Mouse (Mus musculus) heart, embryonic 14.5 days (tissue): ENCODE results near the gene Cep170. TPM values are rescaled to one million over a fixed set of nuclear protein-coding genes. Genes with fewer than 3 reads are reported as not detected.

Experiments
- ATAC-seq: fragments of 200-750 bp; cut with Nextera tagmentation; 2 replicates; pipeline ENCODE4 v1.8.0; 2017; ENCODE audit warnings: low read depth, moderate TSS enrichment; ENCODE audit not compliant: insufficient number of reproducible peaks, insufficient read depth, low FRiP score
- H3K27ac ChIP-seq, 2 experiments: fragments of 200-500 bp in 1 of 2; fragments of 300-500 bp in 1 of 2; sonication (generic) in 1 of 2; replicated peaks in 1 of 2; 2 replicates each; pipeline ENCODE4 v1.5.1; 2012 to 2014; ENCODE audit warnings: low read depth in 2 of 2, low read length in 2 of 2, control low read depth in 1 of 2, mild to moderate bottlenecking in 1 of 2, mixed read lengths in 1 of 2; ENCODE audit not compliant: control insufficient read depth in 1 of 2, insufficient read depth in 1 of 2
- H3K27me3 ChIP-seq: fragments of 300-500 bp; sonication (generic); 2 replicates; pipeline ENCODE4 v1.6.1; 2014; ENCODE audit warnings: mild to moderate bottlenecking, low read length, control low read depth; ENCODE audit not compliant: control insufficient read depth, insufficient read depth
- H3K36me3 ChIP-seq: fragments of 300-500 bp; sonication (generic); 2 replicates; pipeline ENCODE4 v1.6.1; 2014; ENCODE audit warnings: mild to moderate bottlenecking, control low read depth, low read length, mixed read lengths; ENCODE audit not compliant: control insufficient read depth, insufficient read depth
- H3K4me1 ChIP-seq, 2 experiments: fragments of 200-500 bp in 1 of 2; fragments of 300-500 bp in 1 of 2; sonication (generic) in 1 of 2; 2 replicates each; pipeline ENCODE4 v1.6.1; 2012 to 2014; ENCODE audit warnings: low read length in 2 of 2, control low read depth in 1 of 2, mixed read lengths in 1 of 2; ENCODE audit not compliant: control insufficient read depth in 2 of 2, insufficient read depth in 2 of 2
- H3K4me2 ChIP-seq: fragments of 300-500 bp; sonication (generic); 2 replicates; pipeline ENCODE4 v1.6.1; 2014; ENCODE audit warnings: mild to moderate bottlenecking, low read length
- H3K4me3 ChIP-seq, 2 experiments: fragments of 200-500 bp in 1 of 2; fragments of 300-500 bp in 1 of 2; sonication (generic) in 1 of 2; 2 replicates each; pipeline ENCODE4 v1.5.1; 2012 to 2014; ENCODE audit warnings: low read length in 2 of 2, mild to moderate bottlenecking in 2 of 2, control low read depth in 1 of 2, low read depth in 1 of 2, moderate library complexity in 1 of 2; ENCODE audit not compliant: control insufficient read depth in 1 of 2, insufficient read depth in 1 of 2
- H3K9ac ChIP-seq: fragments of 300-500 bp; sonication (generic); 2 replicates; pipeline ENCODE4 v1.6.1; 2014; ENCODE audit warnings: mild to moderate bottlenecking, low read length
- H3K9me3 ChIP-seq: fragments of 300-500 bp; sonication (generic); 2 replicates; pipeline ENCODE4 v1.6.1; 2016; ENCODE audit warnings: low read length, control low read depth; ENCODE audit not compliant: control insufficient read depth
- WGBS: fragments of 180-500 bp; shearing (Covaris S2); extraction: QIAGEN DNeasy Blood & Tissue Kit; methylation state at CpG from one replicate; pipeline ENCODE4 v1.1.7; 2014; 5-methylcytosine and 5-hydroxymethylcytosine counted together
- polyA plus RNA-seq: library from polyadenylated mRNA; unstranded; fragments of >200 nt; fragmentation: Nextera tagmentation; extraction: Ambion mirVana; gene quantifications from 2 replicates; pipeline ENCODE4 v1.2.1, GENCODE M21; 2014

Gene Cep170
- 21.5 and 27.5 TPM in 2 replicates for polyA plus RNA-seq

DNA sequence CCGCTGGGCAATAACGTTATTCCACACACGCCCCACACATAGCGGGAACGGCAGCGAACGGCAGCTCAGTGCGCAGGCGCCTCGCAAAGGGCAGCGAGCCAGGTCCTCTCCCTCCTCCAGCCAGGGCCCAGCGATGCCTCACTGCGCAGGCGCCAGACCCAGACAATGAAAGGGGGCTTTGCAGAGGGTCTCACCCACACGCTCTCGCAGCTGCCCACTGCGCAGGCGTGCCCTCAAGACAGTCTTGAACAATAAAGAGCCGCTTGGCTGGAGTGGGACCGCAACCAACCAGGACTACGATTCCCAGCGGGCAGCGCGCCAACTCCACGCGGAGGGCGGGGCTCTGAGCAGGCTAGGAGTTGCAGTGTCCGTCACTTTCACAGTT lies at the start of gene Cep170:
TSS of gene Cep170 (minus strand) at position 32 of the 385 bp plus-strand sequence.
- Histone ChIP-seq H3K36me3 (no peaks in the 10 kb centered on the region), H3K4me2 (peak within 1 kb of the TSS; percentile 79), H3K4me3 (peak within 1 kb of the TSS; percentile 60 to 87), H3K9me3 (no peaks in the 10 kb centered on the region), H3K27ac (peak within 1 kb of the TSS; percentile 95 to 98), H3K9ac (peak within 1 kb of the TSS; percentile 79), H3K4me1 (peaks cover 8 to 26% of the 10 kb centered on the region in 2 experiments), H3K27me3 (no peaks in the 10 kb centered on the region)
- peak; percentile 90 for ATAC-seq
- WGBS, result under 1% methylated on average over 28 of the region's 28 CpGs

DNA sequence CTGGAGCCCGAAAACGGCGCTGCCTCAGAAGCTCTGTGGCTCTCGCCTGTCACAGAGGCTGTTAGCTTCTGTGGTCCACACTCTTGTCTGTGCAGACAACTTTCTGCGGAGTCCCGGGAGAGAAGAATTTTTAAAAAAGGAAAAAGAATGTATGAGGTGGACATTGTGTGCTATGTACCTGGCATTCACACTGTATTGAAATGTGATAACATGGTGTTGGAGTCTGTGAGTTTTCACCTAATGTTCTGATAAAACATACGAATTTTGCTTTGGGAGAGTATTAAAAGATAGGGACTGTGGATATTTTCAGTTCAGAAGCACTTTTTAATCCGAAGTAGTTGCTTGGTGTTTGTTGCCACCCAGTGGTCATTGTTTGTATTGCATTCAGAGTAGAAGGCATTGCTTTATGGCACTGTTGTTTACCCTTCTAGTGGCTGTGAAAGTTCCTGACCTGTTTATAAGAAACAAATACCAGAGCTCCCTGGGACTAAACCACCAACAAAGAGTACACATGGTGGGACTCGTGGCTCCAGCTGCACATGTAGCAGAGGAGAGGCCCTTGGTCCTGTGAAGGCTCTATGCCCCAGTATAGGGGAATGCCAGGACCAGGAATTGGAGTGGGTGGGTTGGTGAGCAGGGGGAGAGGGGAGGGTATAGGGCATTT lies 48.2 kb upstream of the Cep170 start:
- H3K4me2 ChIP-seq, result no peak overlapping the region
- H3K4me1 ChIP-seq, result peaks cover 3 to 5% of the 10 kb centered on the region in 2 experiments; a peak in 2 of 4 replicates
- no peak overlapping the region for H3K4me3 ChIP-seq
- no peaks in the 10 kb centered on the region for H3K27me3 ChIP-seq
- no peak overlapping the region for H3K9ac ChIP-seq
- H3K9me3 ChIP-seq, result no peaks in the 10 kb centered on the region
- no peak overlapping the region for H3K27ac ChIP-seq
- 56% methylated on average over 9 of the region's 9 CpGs for WGBS
- ATAC-seq, result no peak
- H3K36me3 ChIP-seq, result no peaks in the 10 kb centered on the region

DNA sequence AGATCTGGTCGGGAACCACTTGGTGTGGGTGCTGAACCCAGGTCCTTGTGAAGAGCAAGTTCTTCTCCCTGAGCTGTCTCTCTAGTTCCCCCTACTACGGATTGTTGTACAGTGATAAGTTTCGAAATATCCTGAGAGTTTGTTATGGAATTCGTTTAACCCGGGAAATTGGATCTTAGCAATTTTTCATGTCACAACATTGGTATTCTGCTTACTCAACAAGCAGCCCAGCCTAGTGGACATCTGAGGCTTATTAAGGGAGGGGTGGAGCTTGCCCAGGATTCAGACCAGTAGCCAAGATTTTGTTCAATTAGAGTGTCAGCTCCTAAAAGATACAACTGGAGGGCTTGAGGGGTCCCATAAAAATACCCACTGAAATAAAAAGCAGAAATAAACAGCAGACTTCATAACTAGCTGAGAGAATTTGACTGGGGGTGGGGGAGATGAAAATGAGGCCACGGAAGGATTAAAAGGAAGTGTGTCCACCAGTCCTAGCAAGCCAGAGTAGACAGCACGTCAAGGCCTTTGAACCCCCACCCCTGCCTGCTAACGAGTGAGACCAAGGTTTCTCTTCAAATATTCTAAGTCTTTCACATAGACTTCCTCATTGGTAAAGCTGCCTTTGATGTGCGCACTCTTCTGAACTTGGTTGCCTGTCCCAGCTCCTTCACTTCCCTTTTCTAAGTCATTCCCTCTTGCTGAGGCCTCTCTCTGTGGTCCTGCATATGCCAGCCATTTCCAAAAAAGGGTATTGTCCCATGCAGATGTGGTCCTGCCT lies 39.1 kb upstream of the Cep170 start:
- Histone ChIP-seq H3K4me1 (no peaks in the 10 kb centered on the region), H3K4me3 (no peak overlapping the region), H3K27ac (no peak overlapping the region), H3K4me2 (no peak overlapping the region), H3K36me3 (peaks cover 8% of the 10 kb centered on the region; the same call in 1 of the 2 replicates), H3K9ac (no peak overlapping the region), H3K9me3 (peaks cover 7% of the 10 kb centered on the region; the same call in 1 of the 2 replicates), H3K27me3 (no peaks in the 10 kb centered on the region)
- no peak for ATAC-seq
- 89% methylated on average over 9 of the region's 9 CpGs for WGBS

DNA sequence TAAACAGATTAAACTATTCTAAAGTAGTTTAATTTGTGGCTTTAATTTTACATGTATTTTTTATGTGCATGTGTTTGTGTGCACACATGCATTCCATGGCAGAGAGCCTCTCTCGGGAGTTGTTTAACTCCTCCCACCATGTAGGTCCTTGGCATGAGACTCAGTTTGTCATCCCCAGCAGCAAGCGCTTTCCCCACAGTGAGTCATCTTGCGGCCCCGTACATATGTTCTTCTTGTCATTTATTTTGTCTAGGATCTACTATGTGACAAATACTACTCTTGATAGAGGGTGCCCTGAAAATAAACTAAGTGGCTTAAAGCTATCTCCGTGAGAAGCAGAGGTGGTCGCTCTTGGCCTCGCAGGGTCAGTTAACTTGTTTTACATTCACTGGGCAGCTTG lies 37.5 kb upstream of the Cep170 start:
- Histone ChIP-seq H3K27ac (no peak overlapping the region), H3K4me1 (no peaks in the 10 kb centered on the region), H3K9me3 (peaks cover 7% of the 10 kb centered on the region; the same call in 1 of the 2 replicates), H3K36me3 (peaks cover 9% of the 10 kb centered on the region; the same call in 1 of the 2 replicates), H3K4me3 (no peak overlapping the region), H3K4me2 (no peak overlapping the region), H3K9ac (no peak overlapping the region), H3K27me3 (no peaks in the 10 kb centered on the region)
- 90% methylated on average over 7 of the region's 7 CpGs for WGBS
- no peak for ATAC-seq

DNA sequence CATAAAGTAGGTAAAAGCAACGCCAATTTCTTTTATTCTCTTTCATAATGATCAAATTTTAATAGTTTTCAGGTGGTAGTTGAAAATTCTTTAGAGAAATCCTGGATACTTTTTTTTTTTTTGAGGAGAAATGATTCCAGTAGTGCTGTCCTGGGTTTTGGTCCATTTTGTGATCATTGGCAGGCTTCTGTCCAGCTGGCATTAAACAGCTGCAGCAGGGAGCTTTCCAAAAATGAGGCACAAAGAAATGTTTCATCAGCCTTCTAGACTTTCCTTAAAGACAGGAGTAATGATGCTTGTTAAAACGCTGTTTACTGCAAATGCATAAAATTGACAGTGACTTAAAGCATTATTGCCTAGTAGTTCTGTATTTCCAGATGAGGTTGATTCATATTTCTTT lies 35.5 kb upstream of the Cep170 start:
- WGBS, result 88% methylated on average over 2 of the region's 2 CpGs
- peaks cover 24% of the 10 kb centered on the region; the same call in 1 of the 2 replicates for H3K36me3 ChIP-seq
- no peak overlapping the region for H3K4me2 ChIP-seq
- ATAC-seq, result no peak
- H3K27ac ChIP-seq, result no peak overlapping the region
- H3K27me3 ChIP-seq, result no peaks in the 10 kb centered on the region
- H3K9me3 ChIP-seq, result peaks cover 7% of the 10 kb centered on the region; the same call in 1 of the 2 replicates
- H3K4me3 ChIP-seq, result no peak overlapping the region
- no peaks in the 10 kb centered on the region for H3K4me1 ChIP-seq
- H3K9ac ChIP-seq, result no peak overlapping the region

DNA sequence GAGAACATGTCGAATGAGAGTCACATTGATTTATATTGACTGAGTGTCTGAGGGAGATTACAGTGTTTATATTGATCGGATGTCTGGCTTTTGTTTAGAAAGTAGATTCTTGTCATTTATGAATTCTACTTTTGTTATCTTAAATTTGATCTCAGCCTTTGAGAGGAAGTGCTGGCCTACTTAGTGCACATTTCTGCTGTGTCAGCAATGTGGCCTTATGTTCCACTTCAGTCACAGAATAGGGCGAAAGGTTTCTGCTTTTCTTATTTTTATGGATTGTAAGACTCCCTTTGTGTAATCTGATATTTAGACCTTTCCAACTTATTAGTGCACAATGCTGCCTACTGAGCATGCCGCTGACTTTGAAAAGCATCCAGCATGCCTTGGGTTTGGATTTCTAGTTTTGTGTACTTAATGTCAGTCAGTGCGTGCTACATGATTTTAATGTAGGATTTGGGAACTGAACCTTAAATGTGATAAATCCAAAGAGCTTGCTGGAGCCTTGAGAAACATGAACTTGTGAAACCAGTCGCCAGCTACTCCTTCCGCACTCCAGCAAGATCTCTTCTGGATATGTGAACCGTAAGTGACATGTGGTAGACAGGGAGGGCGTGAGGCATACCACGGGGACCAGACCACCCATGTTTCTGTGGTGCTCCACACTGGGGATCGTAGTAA lies 34.9 kb upstream of the Cep170 start:
- no peak overlapping the region for H3K9ac ChIP-seq
- no peaks in the 10 kb centered on the region for H3K27me3 ChIP-seq
- H3K9me3 ChIP-seq, result peaks cover 7% of the 10 kb centered on the region; the same call in 1 of the 2 replicates
- no peak overlapping the region for H3K27ac ChIP-seq
- no peaks in the 10 kb centered on the region for H3K4me1 ChIP-seq
- ATAC-seq, result no peak
- H3K4me3 ChIP-seq, result no peak overlapping the region
- H3K36me3 ChIP-seq, result peaks cover 20% of the 10 kb centered on the region; the same call in 1 of the 2 replicates
- 90% methylated on average over 11 of the region's 11 CpGs for WGBS
- H3K4me2 ChIP-seq, result no peak overlapping the region

DNA sequence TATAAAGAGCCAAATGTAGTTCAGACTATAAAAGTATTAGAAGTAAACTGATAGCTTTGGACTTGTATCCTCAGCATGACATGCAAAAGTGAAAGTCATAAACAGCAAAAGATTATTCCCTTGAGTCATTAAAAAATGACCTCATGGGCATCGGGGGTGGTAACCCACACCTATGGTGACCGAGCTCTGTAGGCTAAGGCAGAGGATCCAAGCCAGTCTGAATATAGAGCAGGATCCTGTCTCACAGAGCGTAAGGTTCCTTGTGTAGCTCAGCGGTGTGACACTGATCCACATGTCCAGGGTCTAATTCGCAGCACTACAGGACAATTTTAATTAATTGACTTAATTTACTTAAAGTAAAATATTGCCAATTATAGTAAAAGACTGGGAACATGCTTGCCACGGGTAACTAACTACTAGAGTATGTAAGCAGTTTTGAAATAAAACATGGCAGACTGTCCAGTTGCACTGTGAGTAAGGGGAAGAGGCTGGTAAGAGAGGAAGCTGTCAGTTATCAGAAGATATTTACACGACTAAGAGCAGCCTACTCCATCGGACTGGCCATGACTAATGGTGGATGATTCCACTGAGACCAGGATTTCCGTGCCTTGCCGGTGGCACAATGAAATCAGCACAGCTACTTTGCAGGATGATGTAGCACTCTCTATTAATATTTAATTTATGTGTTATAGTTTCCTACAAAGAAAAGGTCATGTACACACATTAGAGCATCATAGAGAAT lies 33.4 kb upstream of the Cep170 start:
- Histone ChIP-seq H3K36me3 (peaks cover 16% of the 10 kb centered on the region; the same call in 1 of the 2 replicates), H3K27me3 (no peaks in the 10 kb centered on the region), H3K9ac (no peak overlapping the region), H3K4me3 (no peak overlapping the region), H3K27ac (no peak overlapping the region), H3K4me1 (no peaks in the 10 kb centered on the region), H3K9me3 (peaks cover 1% of the 10 kb centered on the region; the same call in 1 of the 2 replicates), H3K4me2 (no peak overlapping the region)
- 72% methylated on average over 10 of the region's 10 CpGs for WGBS
- no peak for ATAC-seq
